Mouse (Mus musculus) heart, adult 11 months (tissue): ENCODE data around the gene 4931423N10Rik.

Experiments used
- DNase-seq: peaks from one replicate; pipeline ENCODE4 v3.0.0; 2022

4931423N10Rik gene

DNA sequence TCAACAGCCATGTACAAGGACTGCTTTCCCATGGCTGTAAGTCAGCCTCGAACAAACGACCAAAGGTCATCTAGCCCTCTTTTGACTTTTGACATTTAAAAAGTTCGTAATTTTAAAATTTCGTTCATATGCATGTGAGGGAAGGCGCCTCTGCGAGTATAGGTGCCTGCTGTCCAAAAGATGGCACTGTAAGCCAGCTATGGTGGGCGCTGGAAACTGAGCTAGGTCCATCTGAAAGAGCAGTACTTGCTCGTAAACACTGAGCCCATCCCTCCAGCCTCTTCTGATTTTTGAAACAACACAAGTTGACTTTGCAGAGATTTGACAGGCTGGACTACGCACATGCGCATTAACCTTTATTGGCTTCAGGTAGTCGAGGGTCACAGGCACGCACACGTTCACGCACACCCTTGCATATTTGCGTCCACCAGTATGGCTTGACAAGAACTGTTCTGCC is at the start of gene 4931423N10Rik:
Gene 4931423N10Rik, plus strand, starts transcription at position 407 of the 457 bp plus-strand sequence.
- no peak for DNase-seq

DNA sequence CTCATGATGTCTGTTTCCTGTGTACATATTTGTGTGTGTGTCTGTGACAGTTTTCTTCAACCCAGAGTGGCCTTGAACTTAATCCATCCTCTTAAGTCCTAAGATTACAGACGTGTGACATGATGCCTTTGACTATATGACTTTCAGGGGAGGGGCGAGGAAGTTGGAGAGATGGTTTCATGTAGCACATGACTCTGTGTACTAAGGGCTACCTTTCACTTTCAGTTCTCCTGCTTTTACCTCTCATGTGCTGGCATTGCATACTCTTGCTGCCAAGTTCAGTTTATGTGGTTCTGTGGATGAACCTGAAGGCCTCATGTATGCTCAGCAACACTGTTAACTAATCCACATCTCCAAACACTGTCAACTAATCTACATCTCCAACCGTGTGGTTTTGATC is 35.0 kb upstream of the 4931423N10Rik start:
- DNase-seq: no peak

DNA sequence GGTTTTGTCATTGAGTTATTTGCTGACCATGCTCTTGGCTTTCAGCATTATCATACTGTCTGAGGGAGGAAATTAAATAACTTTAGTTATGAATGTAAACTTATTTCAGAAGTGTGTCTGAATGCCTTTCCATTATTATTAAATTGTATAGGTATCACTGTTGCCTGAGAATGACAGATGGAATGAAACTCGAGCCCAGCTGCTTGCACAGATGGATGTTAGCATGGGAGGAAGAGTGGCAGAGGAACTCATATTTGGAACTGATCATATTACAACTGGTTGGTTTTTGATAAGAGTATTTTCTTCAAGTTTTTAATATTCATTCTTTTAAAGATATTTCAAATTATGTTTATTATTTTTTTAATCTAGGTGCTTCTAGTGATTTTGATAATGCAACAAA is 12.9 kb upstream of the 4931423N10Rik start:
- no peak for DNase-seq

DNA sequence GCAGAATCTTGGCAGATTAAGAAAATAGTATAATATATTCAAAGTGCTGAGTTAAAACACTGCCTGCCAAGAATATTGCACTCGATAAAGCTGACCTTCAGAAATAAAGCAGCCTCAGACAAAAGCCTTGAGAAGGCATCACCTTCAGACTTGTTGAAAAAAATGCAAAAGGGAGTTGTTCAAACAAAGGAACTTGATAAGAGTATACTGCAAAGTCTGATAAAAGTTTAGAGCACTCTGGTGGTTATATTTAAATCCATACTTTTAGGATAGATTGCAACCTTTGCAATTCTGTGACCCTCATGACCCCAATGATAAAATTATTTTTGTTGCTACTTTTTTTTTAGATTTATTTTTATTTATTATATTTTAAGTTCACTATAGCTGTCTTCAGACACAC is 6.2 kb upstream of the 4931423N10Rik start:
- DNase-seq: no peak

DNA sequence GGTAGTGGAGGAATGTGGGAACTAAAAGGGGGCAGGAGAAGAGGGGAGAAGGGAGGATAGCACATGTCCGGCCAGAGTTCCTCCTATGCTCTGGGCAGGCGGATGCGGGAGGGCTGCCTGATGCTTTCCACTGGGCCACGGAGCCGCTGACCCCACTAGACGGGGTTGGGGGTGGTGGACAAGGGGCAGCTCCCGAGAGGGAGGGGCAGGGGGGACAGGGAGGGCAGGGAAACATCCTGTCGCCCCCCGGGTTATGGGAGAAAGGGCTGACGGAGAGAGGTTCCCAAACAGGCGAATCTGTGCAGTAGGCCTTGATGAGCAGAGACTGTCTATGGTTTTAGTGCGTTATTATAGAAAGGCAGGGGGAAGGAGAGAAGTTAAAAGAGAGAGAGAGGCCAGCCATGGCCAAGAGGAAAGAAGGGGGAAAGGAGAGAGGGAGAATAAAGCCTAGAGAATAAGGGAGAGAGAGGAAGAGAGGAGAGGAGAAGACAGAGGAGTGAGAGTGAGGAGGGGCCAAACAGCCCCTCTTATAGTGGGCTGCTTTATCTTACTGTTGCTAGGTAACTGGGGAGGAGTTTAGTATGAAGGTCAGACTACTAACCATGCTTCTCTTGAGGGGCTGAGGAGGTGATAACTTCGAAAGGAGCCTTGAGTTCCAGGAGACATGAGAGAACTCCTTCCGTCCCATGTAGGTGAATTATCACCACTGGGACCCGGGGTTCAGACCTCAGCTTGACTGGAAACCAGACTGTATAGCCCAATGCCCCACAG is 4.2 kb upstream of the 4931423N10Rik start:
- peak; percentile 82 for DNase-seq

DNA sequence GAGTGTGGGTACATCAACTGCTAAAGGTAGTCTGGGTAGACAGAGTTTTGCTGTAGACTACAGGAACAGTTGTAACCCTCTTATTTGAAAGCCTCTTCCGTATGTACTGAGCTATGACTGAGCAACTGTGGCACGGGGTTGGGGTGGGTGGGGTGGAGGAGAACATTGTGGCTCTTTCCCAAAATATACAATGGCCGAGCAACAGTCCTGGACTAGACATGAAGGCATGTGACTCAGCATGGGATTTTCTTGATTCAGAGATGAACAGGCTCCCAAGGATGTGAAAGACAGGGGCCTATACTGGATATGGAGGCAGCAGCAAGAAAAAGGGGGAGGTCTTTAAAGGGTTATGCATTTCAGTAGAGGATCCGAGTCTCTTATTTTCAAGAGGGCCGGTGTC is 6.4 kb downstream of the 4931423N10Rik start:
- no peak for DNase-seq

DNA sequence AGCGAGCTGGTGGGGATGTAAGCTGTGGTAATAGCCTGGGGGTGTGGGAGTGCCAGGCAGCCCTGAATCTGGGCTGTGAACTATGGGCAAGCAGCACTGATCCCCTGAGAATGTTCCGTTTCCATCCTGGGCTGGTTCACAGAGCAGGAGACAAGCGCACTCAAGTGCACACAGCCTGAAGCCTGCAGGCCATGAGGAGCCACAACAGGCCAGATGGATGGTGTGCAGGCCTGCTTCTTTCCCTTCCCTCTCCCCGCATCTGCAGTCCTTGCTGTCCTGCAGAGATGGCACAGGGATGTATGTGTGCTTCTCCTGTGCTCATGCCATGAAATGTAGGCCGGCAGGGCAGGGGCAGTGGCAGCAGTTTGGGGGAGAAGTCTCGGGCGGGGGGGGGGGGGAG is 17.9 kb downstream of the 4931423N10Rik start:
- DNase-seq: no peak

DNA sequence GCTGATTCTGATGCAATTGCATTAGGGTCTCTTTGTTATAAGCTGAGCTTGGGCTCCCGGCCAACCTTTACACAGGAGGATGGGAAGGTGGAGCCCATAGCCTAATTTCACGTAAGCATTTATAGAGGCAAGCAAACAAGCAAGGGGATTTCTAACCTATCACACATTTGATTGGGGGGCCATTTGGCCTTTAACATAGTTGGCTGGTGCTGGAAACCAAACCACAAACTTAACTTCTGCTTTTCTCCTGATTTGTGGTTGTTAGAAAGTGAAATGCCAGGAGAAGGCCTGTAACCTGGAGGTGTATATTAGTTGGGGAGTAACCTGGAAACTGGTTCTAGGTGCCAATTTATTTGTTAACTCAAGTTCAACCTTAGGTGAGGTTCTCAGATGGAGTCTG is 21.2 kb downstream of the 4931423N10Rik start:
- DNase-seq: no peak

DNA sequence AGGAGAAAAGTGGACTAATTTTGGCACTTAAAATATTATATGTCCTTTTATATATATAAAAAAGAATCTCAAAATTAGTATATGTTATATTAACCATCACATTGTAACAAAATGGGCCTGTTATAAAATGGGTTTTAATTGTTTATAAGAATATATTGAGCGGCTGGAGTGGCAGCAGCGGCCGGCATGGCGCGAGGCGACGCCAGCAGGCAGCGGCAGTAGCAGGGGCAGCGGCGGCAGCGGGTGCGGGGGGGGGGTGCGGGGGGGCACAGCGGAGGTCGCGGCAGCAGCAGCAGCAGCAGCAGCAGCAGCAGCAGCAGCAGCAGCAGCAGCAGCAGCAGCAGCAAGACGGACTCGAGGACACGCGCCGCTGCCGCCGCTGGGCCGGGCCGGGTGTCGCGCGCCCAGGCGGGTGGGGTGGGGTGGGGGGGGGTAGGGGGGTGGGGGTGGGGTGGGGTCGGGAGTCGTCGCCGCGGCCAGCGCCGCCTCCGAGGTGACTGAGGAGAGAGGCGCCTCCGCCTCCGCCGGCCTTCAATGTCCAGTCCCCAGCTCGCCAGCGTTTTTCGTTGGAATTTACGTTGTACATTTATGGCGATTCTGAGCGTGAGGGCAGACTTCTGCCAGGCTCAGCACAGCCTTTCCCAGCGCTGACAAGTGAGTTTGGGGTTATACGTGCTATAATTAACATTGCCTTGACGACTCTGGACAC is 26.9 kb downstream of the 4931423N10Rik start:
- DNase-seq: no peak

DNA sequence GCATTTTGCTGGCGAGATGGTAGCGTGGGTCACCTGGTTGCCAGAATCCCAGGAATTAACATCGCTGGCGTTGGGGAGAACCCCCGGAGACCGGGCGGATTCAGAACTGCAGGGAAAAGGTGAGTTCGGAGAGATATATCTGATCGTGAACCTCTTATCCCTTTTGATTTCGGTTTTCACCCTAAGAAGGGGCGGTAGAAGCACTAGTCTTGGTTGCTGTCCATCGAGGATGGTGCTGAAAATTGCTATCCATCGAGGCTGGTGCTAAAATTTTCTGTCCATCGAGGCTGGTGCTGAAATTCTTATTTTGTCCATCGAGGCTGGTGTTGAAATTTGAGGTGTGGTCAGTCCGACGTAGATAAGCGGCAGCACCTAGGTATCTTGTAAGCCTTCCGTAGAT is 83.7 kb downstream of the 4931423N10Rik start:
- peak; percentile 54 for DNase-seq

DNA sequence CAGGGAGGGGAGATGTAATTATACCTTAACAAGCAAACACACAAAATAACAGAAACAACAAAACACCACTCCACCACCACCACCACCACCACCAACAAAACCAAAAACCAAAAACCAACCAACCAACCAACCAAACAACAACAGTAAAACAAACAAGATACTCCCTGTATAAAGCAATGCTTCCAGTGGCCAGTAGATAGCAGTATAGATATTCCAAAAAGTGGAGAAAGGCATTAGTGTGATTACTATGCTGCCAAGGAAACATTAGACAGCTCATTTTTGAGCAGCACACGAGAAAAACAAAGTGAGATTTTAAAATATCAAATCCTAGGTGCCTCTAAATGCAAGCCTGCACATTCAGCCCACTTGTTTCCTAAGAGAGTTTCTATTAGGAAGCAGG is 107.6 kb downstream of the 4931423N10Rik start:
- no peak for DNase-seq
